Mouse (Mus musculus) MEL (cell line): ENCODE data around the gene Smco1. TPM values are rescaled to one million over a fixed set of nuclear protein-coding genes. Genes with fewer than 3 reads are reported as not detected.

Source experiments
- DNase-seq: peaks from one replicate; pipeline ENCODE4 v3.0.0; 2011; ENCODE audit warnings: low read depth, low spot score
- H3K27ac ChIP-seq: 2 replicates; pipeline ENCODE4 v1.5.1; 2012; ENCODE audit warnings: low read depth, mild to moderate bottlenecking, control low read depth, low read length, moderate library complexity; ENCODE audit not compliant: control insufficient read depth
- H3K27me3 ChIP-seq, 2 experiments: fragments of 150-350 bp in 1 of 2; sonication (generic) in 1 of 2; 2 replicates each; pipeline ENCODE4 v1.6.1; 2012; ENCODE audit warnings: low read length in 2 of 2, mild to moderate bottlenecking in 2 of 2, improper control_type of control experiment in 1 of 2, moderate library complexity in 1 of 2; ENCODE audit not compliant: insufficient read depth in 2 of 2, control insufficient read depth in 1 of 2
- H3K36me3 ChIP-seq, 2 experiments: 2 replicates each; pipeline ENCODE4 v1.6.1; 2012 to 2014; ENCODE audit warnings: low read length in 2 of 2, improper control_type of control experiment in 1 of 2, inconsistent platforms in 1 of 2, mild to moderate bottlenecking in 1 of 2; ENCODE audit not compliant: insufficient read depth in 2 of 2, control insufficient read depth in 1 of 2
- H3K4me1 ChIP-seq, 2 experiments: fragments of 150-350 bp in 1 of 2; sonication (generic) in 1 of 2; 2 replicates each; pipeline ENCODE4 v1.6.1; 2012; ENCODE audit warnings: low read length in 2 of 2, improper control_type of control experiment in 1 of 2, mild to moderate bottlenecking in 1 of 2; ENCODE audit not compliant: insufficient read depth in 2 of 2, control insufficient read depth in 1 of 2
- H3K4me3 ChIP-seq, 2 experiments: fragments of 150-350 bp in 1 of 2; sonication (generic) in 1 of 2; 2 replicates each; pipeline ENCODE4 v1.5.1; 2012; ENCODE audit warnings: low read depth in 2 of 2, low read length in 2 of 2, mild to moderate bottlenecking in 2 of 2, moderate library complexity in 2 of 2, control low read depth in 1 of 2, improper control_type of control experiment in 1 of 2; ENCODE audit not compliant: control insufficient read depth in 1 of 2, insufficient read depth in 1 of 2
- H3K79me2 ChIP-seq: 2 replicates; pipeline ENCODE4 v1.6.1; 2012; ENCODE audit warnings: mild to moderate bottlenecking, low read length, moderate library complexity; ENCODE audit not compliant: control insufficient read depth, poor library complexity, insufficient read depth
- H3K9ac ChIP-seq: 2 replicates; pipeline ENCODE4 v1.6.1; 2012; ENCODE audit warnings: low read depth, mild to moderate bottlenecking, control low read depth, low read length, moderate library complexity; ENCODE audit not compliant: control insufficient read depth, poor library complexity, severe bottlenecking
- H3K9me3 ChIP-seq: fragments of 150-350 bp; sonication (generic); replicated peaks from 2 replicates; pipeline ENCODE4 v1.6.1; 2012; ENCODE audit warnings: mild to moderate bottlenecking, low read length, improper control_type of control experiment, moderate library complexity; ENCODE audit not compliant: insufficient read depth
- BHLHE40 ChIP-seq: IDR thresholded peaks from 2 replicates; pipeline ENCODE4 v1.6.1; 2012; ENCODE audit warnings: low read depth, mild to moderate bottlenecking, inconsistent platforms, low read length, improper control_type of control experiment, borderline replicate concordance
- CHD1 ChIP-seq: IDR thresholded peaks from 2 replicates; pipeline ENCODE4 v1.6.1; 2012; ENCODE audit warnings: low read depth, mild to moderate bottlenecking, inconsistent platforms, low read length, improper control_type of control experiment
- CHD2 ChIP-seq: IDR thresholded peaks from 2 replicates; pipeline ENCODE4 v1.6.1; 2011; ENCODE audit warnings: low read length, improper control_type of control experiment
- CTCF ChIP-seq, 3 experiments: IDR thresholded peaks in 2 of 3; conservative IDR thresholded peaks in 1 of 3; 2 replicates each; pipeline ENCODE4 v1.5.1; 2011 to 2012; ENCODE audit warnings: low read length in 3 of 3, low read depth in 2 of 3, mild to moderate bottlenecking in 2 of 3, improper control_type of control experiment in 1 of 3, inconsistent platforms in 1 of 3, mixed read lengths in 1 of 3, moderate library complexity in 1 of 3; ENCODE audit not compliant: control insufficient read depth in 1 of 3, insufficient read depth in 1 of 3, poor library complexity in 1 of 3, severe bottlenecking in 1 of 3
- E2F4 ChIP-seq: IDR thresholded peaks from 2 replicates; pipeline ENCODE4 v1.6.1; 2011; ENCODE audit warnings: low read depth, low read length, improper control_type of control experiment, borderline replicate concordance
- ELF1 ChIP-seq: IDR thresholded peaks from 2 replicates; pipeline ENCODE4 v1.6.1; 2014; ENCODE audit warnings: low read depth, mild to moderate bottlenecking, inconsistent platforms, low read length, improper control_type of control experiment, moderate library complexity
- EP300 ChIP-seq, 2 experiments: IDR thresholded peaks; 2 replicates each; pipeline ENCODE4 v1.6.1; 2011; ENCODE audit warnings: improper control_type of control experiment in 2 of 2, low read length in 2 of 2, low read depth in 1 of 2, mild to moderate bottlenecking in 1 of 2
- ETS1 ChIP-seq: IDR thresholded peaks from 2 replicates; pipeline ENCODE4 v1.6.1; 2012; ENCODE audit warnings: low read depth, mild to moderate bottlenecking, inconsistent platforms, low read length, improper control_type of control experiment, moderate library complexity
- GABPA ChIP-seq: IDR thresholded peaks from 2 replicates; pipeline ENCODE4 v1.6.1; 2012; ENCODE audit warnings: low read depth, mild to moderate bottlenecking, inconsistent platforms, low read length, improper control_type of control experiment, moderate library complexity
- GATA1 ChIP-seq: IDR thresholded peaks from 2 replicates; pipeline ENCODE4 v1.6.1; 2011; ENCODE audit warnings: low read depth, low read length, improper control_type of control experiment
- HCFC1 ChIP-seq: IDR thresholded peaks from 2 replicates; pipeline ENCODE4 v1.6.1; 2012; ENCODE audit warnings: low read depth, mild to moderate bottlenecking, inconsistent platforms, low read length, improper control_type of control experiment, moderate library complexity
- JUND ChIP-seq: IDR thresholded peaks from 2 replicates; pipeline ENCODE4 v1.6.1; 2011; ENCODE audit warnings: low read depth, mild to moderate bottlenecking, improper control_type of control experiment, low read length
- KAT2A ChIP-seq: conservative IDR thresholded peaks from 2 replicates; pipeline ENCODE4 v1.6.1; 2012; ENCODE audit warnings: low read depth, low read length, improper control_type of control experiment, inconsistent platforms
- MAX ChIP-seq: IDR thresholded peaks from 2 replicates; pipeline ENCODE4 v1.6.1; 2011; ENCODE audit warnings: low read length, improper control_type of control experiment
- MAZ ChIP-seq: IDR thresholded peaks from 2 replicates; pipeline ENCODE4 v1.6.1; 2012; ENCODE audit warnings: low read depth, mild to moderate bottlenecking, inconsistent platforms, low read length, improper control_type of control experiment
- MEF2A ChIP-seq: IDR thresholded peaks from 2 replicates; pipeline ENCODE4 v1.6.1; 2014; ENCODE audit warnings: low read depth, mild to moderate bottlenecking, inconsistent platforms, low read length, improper control_type of control experiment; ENCODE audit not compliant: poor library complexity, insufficient replicate concordance, severe bottlenecking; ENCODE audit errors: extremely low read depth
- MXI1 ChIP-seq: IDR thresholded peaks from 2 replicates; pipeline ENCODE4 v1.6.1; 2011; ENCODE audit warnings: mild to moderate bottlenecking, low read depth, low read length, improper control_type of control experiment
- MYB ChIP-seq: IDR thresholded peaks from 2 replicates; pipeline ENCODE4 v1.6.1; 2011; ENCODE audit warnings: mild to moderate bottlenecking, low read depth, low read length, improper control_type of control experiment
- MYC ChIP-seq: IDR thresholded peaks from 2 replicates; pipeline ENCODE4 v1.6.1; 2011; ENCODE audit warnings: low read depth, mild to moderate bottlenecking, low read length, improper control_type of control experiment, moderate library complexity
- NELFE ChIP-seq: IDR thresholded peaks from 2 replicates; pipeline ENCODE4 v1.6.1; 2011; ENCODE audit warnings: low read depth, low read length, improper control_type of control experiment
- NRF1 ChIP-seq: IDR thresholded peaks from 2 replicates; pipeline ENCODE4 v1.6.1; 2014; ENCODE audit warnings: low read depth, mild to moderate bottlenecking, inconsistent platforms, low read length, improper control_type of control experiment, moderate library complexity; ENCODE audit not compliant: poor library complexity, insufficient read depth, severe bottlenecking
- POLR2A ChIP-seq, 2 experiments: IDR thresholded peaks; 2 replicates each; pipeline ENCODE4 v1.6.1; 2011 to 2012; ENCODE audit warnings: low read length in 2 of 2, mild to moderate bottlenecking in 2 of 2, control low read depth in 1 of 2, improper control_type of control experiment in 1 of 2, low read depth in 1 of 2, moderate library complexity in 1 of 2; ENCODE audit not compliant: control insufficient read depth in 1 of 2, insufficient read depth in 1 of 2, poor library complexity in 1 of 2
- POLR2AphosphoS2 ChIP-seq: IDR thresholded peaks from 2 replicates; pipeline ENCODE4 v1.6.1; 2011; ENCODE audit warnings: low read length, improper control_type of control experiment
- POLR2AphosphoS5 ChIP-seq: IDR thresholded peaks from 2 replicates; pipeline ENCODE4 v1.6.1; 2012; ENCODE audit warnings: low read depth, borderline replicate concordance, mild to moderate bottlenecking, inconsistent platforms, low read length, moderate library complexity, mixed read lengths
- RAD21 ChIP-seq: IDR thresholded peaks from 2 replicates; pipeline ENCODE4 v1.6.1; 2011; ENCODE audit warnings: mild to moderate bottlenecking, low read depth, low read length, improper control_type of control experiment
- RCOR1 ChIP-seq: IDR thresholded peaks from 2 replicates; pipeline ENCODE4 v1.6.1; 2012; ENCODE audit warnings: low read depth, mild to moderate bottlenecking, inconsistent platforms, low read length, improper control_type of control experiment
- SIN3A ChIP-seq: IDR thresholded peaks from 2 replicates; pipeline ENCODE4 v1.6.1; 2012; ENCODE audit warnings: low read length, improper control_type of control experiment, inconsistent platforms
- SMC3 ChIP-seq: IDR thresholded peaks from 2 replicates; pipeline ENCODE4 v1.6.1; 2011; ENCODE audit warnings: low read depth, low read length, improper control_type of control experiment
- TAL1 ChIP-seq: IDR thresholded peaks from 2 replicates; pipeline ENCODE4 v1.6.1; 2012; ENCODE audit warnings: mild to moderate bottlenecking, inconsistent platforms, low read length, moderate library complexity, mixed read lengths
- TBP ChIP-seq: IDR thresholded peaks from 2 replicates; pipeline ENCODE4 v1.8.0; 2011; ENCODE audit warnings: low read depth, low read length, improper control_type of control experiment
- TCF12 ChIP-seq: IDR thresholded peaks from 2 replicates; pipeline ENCODE4 v1.6.1; 2014; ENCODE audit warnings: low read depth, mild to moderate bottlenecking, inconsistent platforms, low read length, improper control_type of control experiment, moderate library complexity
- UBTF ChIP-seq: IDR thresholded peaks from 2 replicates; pipeline ENCODE4 v1.6.1; 2012; ENCODE audit warnings: low read depth, mild to moderate bottlenecking, inconsistent platforms, low read length, improper control_type of control experiment, moderate library complexity, borderline replicate concordance; ENCODE audit not compliant: insufficient read depth
- USF1 ChIP-seq: IDR thresholded peaks from 2 replicates; pipeline ENCODE4 v1.6.1; 2014; ENCODE audit warnings: low read depth, mild to moderate bottlenecking, inconsistent platforms, low read length, improper control_type of control experiment, moderate library complexity
- USF2 ChIP-seq, 2 experiments: IDR thresholded peaks; 2 replicates each; pipeline ENCODE4 v1.6.1; 2011 to 2012; ENCODE audit warnings: improper control_type of control experiment in 2 of 2, low read length in 2 of 2, borderline replicate concordance in 1 of 2, inconsistent platforms in 1 of 2, low read depth in 1 of 2, mild to moderate bottlenecking in 1 of 2; ENCODE audit not compliant: insufficient read depth in 1 of 2
- ZC3H11A ChIP-seq: IDR thresholded peaks from 2 replicates; pipeline ENCODE4 v1.6.1; 2012; ENCODE audit warnings: low read depth, mild to moderate bottlenecking, inconsistent platforms, low read length, improper control_type of control experiment
- ZMIZ1 ChIP-seq: IDR thresholded peaks from 2 replicates; pipeline ENCODE4 v1.6.1; 2012; ENCODE audit warnings: low read depth, mild to moderate bottlenecking, inconsistent platforms, low read length, improper control_type of control experiment, moderate library complexity
- ZNF384 ChIP-seq: IDR thresholded peaks from 2 replicates; pipeline ENCODE4 v1.6.1; 2012; ENCODE audit warnings: low read depth, mild to moderate bottlenecking, inconsistent platforms, low read length, improper control_type of control experiment
- polyA plus RNA-seq, 2 experiments: library from polyadenylated mRNA; stranded (reverse) in 1 of 2; unstranded in 1 of 2; fragments of >175 nt in 1 of 2; fragments of >200 nt in 1 of 2; gene quantifications; 2 replicates each; pipeline versions ENCODE4 v1.2.1 to v1.2.4; 2012; ENCODE audit warnings: low replicate concordance in 2 of 2, low read depth in 1 of 2; ENCODE audit not compliant: insufficient read length in 2 of 2, insufficient read depth in 1 of 2, missing spikeins in 1 of 2
- total RNA-seq: library from RNA; depleted of rRNA; stranded (reverse); fragments of 300-350 nt; gene quantifications from 2 replicates; pipeline ENCODE4 v1.2.3, GENCODE M21; 2012

Smco1 gene
- total and polyA plus RNA-seq, 3 experiments = not detected

DNA sequence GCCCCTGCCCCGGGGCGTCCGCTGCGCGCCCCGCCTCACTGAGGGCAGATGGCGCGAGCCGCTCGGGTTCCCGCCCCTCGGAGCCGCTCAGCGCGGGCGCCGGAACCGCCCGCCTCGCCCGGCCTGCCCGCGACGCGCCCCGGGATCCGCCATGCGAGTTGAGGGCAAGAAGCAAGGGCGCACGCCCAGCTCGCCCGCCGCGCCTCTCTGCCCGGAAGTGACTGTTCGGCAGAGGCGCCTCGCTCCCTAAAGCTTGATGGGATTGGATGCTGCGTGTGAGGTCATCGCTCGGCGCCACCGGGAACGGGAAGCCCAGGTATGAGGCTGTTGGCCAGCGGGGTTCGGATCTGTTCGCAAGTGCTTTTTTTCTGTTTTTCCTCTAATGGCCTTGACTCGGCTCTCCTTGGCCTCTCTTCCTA is 24.3 kb upstream of the Smco1 start, which contains the start of the genes Fbxo45 and Wdr53:
Fbxo45 (minus strand) TSS at position 207 of the 419 bp plus-strand sequence.
Wdr53 (plus strand) TSS at position 276 of the 419 bp plus-strand sequence.
- Histone ChIP-seq H3K4me1 (peaks cover 8 to 10% of the 10 kb centered on the region in 2 experiments), H3K79me2 (peaks cover 35% of the 10 kb centered on the region), H3K27ac (peak within 1 kb of the TSS; percentile 85), H3K9me3 (no peaks in the 10 kb centered on the region), H3K27me3 (no peaks in the 10 kb centered on the region), H3K36me3 (peaks cover 0 to 30% of the 10 kb centered on the region in 2 experiments; a peak in 2 of 4 replicates), H3K9ac (peak within 1 kb of the TSS; percentile 95), H3K4me3 (peak within 1 kb of the TSS; percentile 95 to 97)
- peak; percentile 97 for DNase-seq
- 0 out of 2 replicates have a peak, but pooled peaks have one; percentile 29 for TF ChIP-seq ZMIZ1
- TF ChIP-seq TAL1 = no peak
- 0 out of 2 replicates have a peak, but pooled peaks have one; percentile 52 for TF ChIP-seq TCF12
- no peak for TF ChIP-seq CHD2
- TF ChIP-seq POLR2A (IDR thresholded peaks at IDR 0.05; ENCODE audit: control insufficient read depth in 1 of 2, insufficient read depth in 1 of 2, low read depth in 1 of 2, low read length in 2 of 2, poor library complexity in 1 of 2) = peak; percentile 56 to 93; a peak in 3 of 4 replicates
- no peak for TF ChIP-seq ZNF384
- no peak for TF ChIP-seq CHD1
- TF ChIP-seq BHLHE40 = no peak
- no peak for TF ChIP-seq USF1
- no peak; the same call in 1 of the 2 replicates for TF ChIP-seq TBP
- no peak for TF ChIP-seq CTCF (IDR thresholded peaks at IDR 0.05 in 2 of 3, conservative IDR thresholded peaks at IDR 0.05 in 1 of 3; ENCODE audit: control insufficient read depth in 1 of 3, insufficient read depth in 1 of 3, low read depth in 2 of 3, low read length in 3 of 3, poor library complexity in 1 of 3, severe bottlenecking in 1 of 3)
- TF ChIP-seq EP300 (IDR thresholded peaks at IDR 0.05; ENCODE audit: low read depth in 1 of 2, low read length in 2 of 2) = no peak
- TF ChIP-seq ZC3H11A = no peak
- peak; percentile 91 for TF ChIP-seq MXI1
- no peak for TF ChIP-seq ETS1
- no peak for TF ChIP-seq SMC3
- no peak for TF ChIP-seq RAD21
- no peak for TF ChIP-seq MEF2A
- no peak for TF ChIP-seq GABPA
- TF ChIP-seq MAX = no peak
- TF ChIP-seq HCFC1 = peak; percentile 95
- no peak for TF ChIP-seq USF2 (IDR thresholded peaks at IDR 0.05; ENCODE audit: borderline replicate concordance in 1 of 2, insufficient read depth in 1 of 2, low read depth in 1 of 2, low read length in 2 of 2)
- TF ChIP-seq UBTF = peak; percentile 99
- TF ChIP-seq MYB = no peak
- TF ChIP-seq MAZ = 0 out of 2 replicates have a peak, but pooled peaks have one; percentile 20
- peak; percentile 93 for TF ChIP-seq SIN3A
- TF ChIP-seq NRF1 = peak; percentile 68
- TF ChIP-seq RCOR1 = no peak
- no peak for TF ChIP-seq MYC
- TF ChIP-seq GATA1 = no peak
- TF ChIP-seq E2F4 = peak; percentile 72; the same call in 1 of the 2 replicates
- TF ChIP-seq NELFE = peak; percentile 87; the same call in 1 of the 2 replicates
- no peak for TF ChIP-seq POLR2AphosphoS5
- TF ChIP-seq POLR2AphosphoS2 = peak; percentile 67; the same call in 1 of the 2 replicates
- peak; percentile 96 for TF ChIP-seq ELF1
- TF ChIP-seq KAT2A = peak; percentile 81
- no peak for TF ChIP-seq JUND
